Mouse (Mus musculus): ENCODE measurements around the gene Syngr3. TPM values are rescaled to one million over a fixed set of nuclear protein-coding genes. Genes with fewer than 3 reads are reported as not detected.
"Not testable (repeated sequence)": the region's sequence is repeated elsewhere in the genome, so short reads cannot be mapped to it uniquely, and the experiment has no call there.

Syngr3 gene
- polyA plus RNA-seq, 1 experiment from 2014 or later = 8.4 TPM

DNA sequence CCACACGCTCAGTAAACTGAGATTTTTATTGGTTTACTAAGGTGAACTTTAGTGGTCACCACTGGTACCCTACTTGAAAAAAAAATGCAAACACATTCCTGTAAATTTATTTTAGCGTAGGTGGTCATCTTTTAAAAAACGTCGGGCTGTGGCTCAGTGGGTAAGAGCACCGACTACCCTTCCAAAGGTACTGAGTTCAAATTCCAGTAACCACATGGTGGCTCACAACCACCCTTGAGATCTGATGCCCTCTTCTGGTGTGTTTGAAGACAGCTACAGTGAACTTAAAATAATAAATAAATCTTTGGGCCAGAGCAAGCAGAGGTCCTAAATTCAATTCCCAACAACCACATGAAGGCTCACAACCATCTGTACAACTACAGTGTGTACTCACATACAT is 29.2 kb upstream of the Syngr3 start:
- not testable (repeated sequence) for H3K27me3 ChIP-seq; H3K9me3 ChIP-seq; ATAC-seq (ENCODE audit: insufficient number of reproducible peaks, insufficient read depth, low FRiP score, low TSS enrichment)
- peak overlapping the region; percentile 87 for H3K9ac ChIP-seq
- peak overlapping the region; percentile 84 for H3K4me3 ChIP-seq
- H3K4me1 ChIP-seq = peaks cover 29% of the 10 kb centered on the region
- peak overlapping the region; percentile 81; the same call in 1 of the 2 replicates for H3K27ac ChIP-seq
- peak overlapping the region; percentile 66 for H3K4me2 ChIP-seq (replicated peaks)
- WGBS = 63% methylated on average over 5 of the region's 5 CpGs
- peaks cover 45% of the 10 kb centered on the region for H3K36me3 ChIP-seq

DNA sequence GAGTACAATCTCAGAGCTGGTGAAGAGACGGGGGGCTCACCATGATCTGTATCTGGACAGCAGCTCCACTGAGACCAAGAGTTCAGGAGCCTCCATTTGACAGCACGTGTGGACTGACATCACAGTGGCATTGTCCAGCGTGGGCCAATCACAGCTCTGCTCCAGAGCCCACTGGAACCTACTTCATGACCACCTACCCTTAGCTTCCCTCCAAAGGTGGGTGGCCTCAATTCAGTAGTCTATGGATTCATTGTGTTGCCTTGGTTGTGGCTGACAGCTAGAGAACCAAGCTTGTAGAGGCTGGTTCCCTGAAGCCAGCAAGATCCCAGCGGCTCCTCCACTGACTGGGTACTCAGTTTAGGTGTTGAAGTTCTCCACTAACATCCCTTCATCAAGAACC is 28.2 kb upstream of the Syngr3 start, which contains the start of the genes Rnf151 and Rps2:
Gene Rnf151 (minus strand): TSS at position 121 of the 400 bp plus-strand sequence.
Gene Rps2 (plus strand): TSS at position 174 of the 400 bp plus-strand sequence.
- Histone ChIP-seq H3K9ac (peak within 1 kb of the TSS; percentile 87), H3K36me3 (peaks cover 45% of the 10 kb centered on the region), H3K4me2 (replicated peaks) (peak within 1 kb of the TSS; percentile 66), H3K27ac (no peak within 1 kb of the TSS), H3K9me3 (no peaks in the 10 kb centered on the region), H3K4me1 (peaks cover 23% of the 10 kb centered on the region), H3K4me3 (peak within 1 kb of the TSS; percentile 84), H3K27me3 (no peaks in the 10 kb centered on the region)
- no peak for ATAC-seq (ENCODE audit: insufficient number of reproducible peaks, insufficient read depth, low FRiP score, low TSS enrichment)
- 84% methylated on average over 4 of the region's 4 CpGs for WGBS

DNA sequence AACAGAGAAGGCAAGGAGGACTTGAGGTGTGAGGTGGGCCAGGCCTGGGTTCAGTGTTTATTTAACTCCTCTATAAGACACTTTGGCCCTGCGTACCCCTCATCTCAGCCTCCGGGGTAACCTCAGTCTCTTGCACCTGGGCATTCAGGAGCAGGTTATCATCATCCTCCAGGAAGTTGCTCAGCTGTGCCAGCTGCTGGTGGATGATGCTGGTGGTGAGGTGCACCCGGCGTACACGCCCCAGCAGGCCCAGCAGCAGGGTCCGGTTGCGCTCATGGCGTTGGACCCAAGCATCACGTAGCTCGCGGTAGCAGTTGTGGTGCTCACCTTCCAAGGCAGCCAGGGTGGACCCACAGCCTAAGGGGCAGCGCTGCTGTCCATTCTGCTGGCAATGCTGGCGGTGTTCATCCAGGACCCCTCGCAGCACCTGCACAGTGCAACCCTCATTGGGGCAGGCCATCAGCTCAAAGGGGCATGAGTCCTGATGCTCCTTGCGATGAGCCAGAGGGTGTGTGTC is 26.5 kb upstream of the Syngr3 start:
- Histone ChIP-seq H3K9ac (no peak overlapping the region), H3K27me3 (no peaks in the 10 kb centered on the region), H3K4me1 (peaks cover 9% of the 10 kb centered on the region), H3K4me2 (replicated peaks) (no peak overlapping the region), H3K36me3 (peaks cover 31% of the 10 kb centered on the region), H3K4me3 (no peak overlapping the region), H3K27ac (no peak overlapping the region), H3K9me3 (no peaks in the 10 kb centered on the region)
- 97% methylated on average over 15 of the region's 15 CpGs for WGBS
- ATAC-seq (ENCODE audit: insufficient number of reproducible peaks, insufficient read depth, low FRiP score, low TSS enrichment) = no peak

- Histone ChIP-seq H3K27ac (no peak overlapping the region), H3K4me1 (peaks cover 7% of the 10 kb centered on the region; the same call in 1 of the 2 replicates), H3K9me3 (no peaks in the 10 kb centered on the region), H3K4me2 (replicated peaks) (no peak overlapping the region), H3K4me3 (no peak overlapping the region), H3K36me3 (peaks cover 27% of the 10 kb centered on the region), H3K9ac (no peak overlapping the region), H3K27me3 (no peaks in the 10 kb centered on the region)
- no peak for ATAC-seq (ENCODE audit: insufficient number of reproducible peaks, insufficient read depth, low FRiP score, low TSS enrichment)
- WGBS = 83% methylated on average over 6 of the region's 6 CpGs
Measured at GRCm38 (mm10) chr17:24715556-24715955, 25.8 kb upstream of the Syngr3 start.

DNA sequence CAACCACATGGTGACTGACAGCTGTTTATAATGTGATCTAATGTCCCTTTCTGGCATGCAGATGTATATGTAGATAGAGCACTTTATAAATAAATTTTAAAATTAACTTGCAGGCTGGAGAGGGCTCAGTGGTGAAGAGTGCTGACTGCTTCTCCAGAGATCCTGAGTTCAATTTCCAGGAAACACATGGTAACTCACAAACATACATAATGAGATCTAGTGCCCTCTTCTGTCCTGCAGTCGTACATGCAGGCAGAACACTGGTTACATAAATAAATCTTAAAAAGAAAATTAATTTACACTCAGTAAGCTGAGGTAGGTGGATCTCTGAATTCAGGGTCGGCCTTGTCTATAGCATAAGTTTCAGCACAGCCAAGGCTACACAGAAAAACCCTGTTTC is 18.9 kb upstream of the Syngr3 start:
- WGBS = 34% methylated on average over 2 of the region's 2 CpGs
- Histone ChIP-seq H3K27ac (no peak overlapping the region), H3K4me1 (peaks cover 11% of the 10 kb centered on the region), H3K36me3 (peaks cover 19% of the 10 kb centered on the region), H3K4me3 (no peak overlapping the region), H3K4me2 (replicated peaks) (no peak overlapping the region), H3K9me3 (no peaks in the 10 kb centered on the region), H3K9ac (no peak overlapping the region), H3K27me3 (no peaks in the 10 kb centered on the region)
- ATAC-seq (ENCODE audit: insufficient number of reproducible peaks, insufficient read depth, low FRiP score, low TSS enrichment) = no peak

GRCm38 (mm10) chr17:24707801-24708425 is 18.2 kb upstream of the Syngr3 start:
- no peak for ATAC-seq (ENCODE audit: insufficient number of reproducible peaks, insufficient read depth, low FRiP score, low TSS enrichment)

DNA sequence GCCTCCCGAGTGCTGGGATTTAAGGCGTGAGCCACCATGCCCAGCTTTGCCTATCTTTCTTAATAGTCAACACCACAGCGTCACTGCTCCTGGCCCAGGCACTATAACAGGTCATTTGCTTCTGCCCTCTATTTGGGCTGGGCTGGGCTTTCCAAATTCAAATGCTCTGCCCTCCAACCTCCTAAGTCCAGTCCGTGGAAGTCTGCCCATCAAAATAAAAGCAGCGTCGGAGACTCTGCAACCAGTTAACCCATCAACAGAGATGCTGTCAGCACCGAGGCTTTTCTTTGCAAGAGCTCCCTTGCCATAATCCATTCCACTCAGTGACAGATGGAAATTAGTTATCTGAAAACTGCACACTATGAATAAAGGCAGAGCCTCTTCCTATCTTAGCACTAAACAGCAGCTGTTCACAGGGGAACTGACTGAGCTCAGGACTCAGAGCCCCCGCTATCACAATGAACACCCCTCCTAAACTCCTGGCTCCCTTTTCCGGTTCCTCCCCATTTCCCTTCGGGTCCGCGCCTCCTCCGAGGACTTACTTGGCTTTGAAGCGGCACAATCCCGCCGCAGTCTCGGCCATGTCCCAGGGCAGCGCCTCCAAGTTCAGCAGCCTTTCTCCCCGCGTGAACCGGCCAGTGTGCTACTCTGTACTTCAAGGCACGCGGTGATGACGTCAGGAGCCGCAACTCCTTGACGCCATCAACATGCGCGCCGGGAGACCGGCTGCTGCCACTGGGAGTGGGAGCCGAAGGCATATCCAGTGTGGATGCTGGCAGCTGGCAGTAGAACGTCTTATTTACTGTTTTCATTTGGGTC is 17.4 kb upstream of the Syngr3 start, which contains the start of gene Tbl3:
Gene Tbl3 (minus strand): TSS at position 679 of the 819 bp plus-strand sequence.
- no peaks in the 10 kb centered on the region for H3K9me3 ChIP-seq
- H3K4me3 ChIP-seq = peak within 1 kb of the TSS; percentile 82
- H3K9ac ChIP-seq = peak within 1 kb of the TSS; percentile 71
- H3K27ac ChIP-seq = peak within 1 kb of the TSS; percentile 71
- peaks cover 28% of the 10 kb centered on the region for H3K36me3 ChIP-seq
- H3K27me3 ChIP-seq = no peaks in the 10 kb centered on the region
- 3% methylated on average over 32 of the region's 32 CpGs for WGBS
- H3K4me2 ChIP-seq (replicated peaks) = peak within 1 kb of the TSS; percentile 71
- ATAC-seq (ENCODE audit: insufficient number of reproducible peaks, insufficient read depth, low FRiP score, low TSS enrichment) = peak; percentile 72; the same call in 1 of the 2 replicates
- H3K4me1 ChIP-seq = peaks cover 11% of the 10 kb centered on the region

More at GRCm38 (mm10) chr17:24707801-24708425, 18.2 kb upstream of the Syngr3 start:
- no peaks in the 10 kb centered on the region for H3K27me3 ChIP-seq
- WGBS = 6% methylated on average over 24 of the region's 24 CpGs
- H3K4me1 ChIP-seq = peaks cover 11% of the 10 kb centered on the region
- H3K36me3 ChIP-seq = peaks cover 22% of the 10 kb centered on the region
- peak overlapping the region; percentile 71 for H3K4me2 ChIP-seq (replicated peaks)
- H3K9me3 ChIP-seq = no peaks in the 10 kb centered on the region
- peak overlapping the region; percentile 71 for H3K27ac ChIP-seq
- H3K4me3 ChIP-seq = peak overlapping the region; percentile 82
- H3K9ac ChIP-seq = peak overlapping the region; percentile 71

DNA sequence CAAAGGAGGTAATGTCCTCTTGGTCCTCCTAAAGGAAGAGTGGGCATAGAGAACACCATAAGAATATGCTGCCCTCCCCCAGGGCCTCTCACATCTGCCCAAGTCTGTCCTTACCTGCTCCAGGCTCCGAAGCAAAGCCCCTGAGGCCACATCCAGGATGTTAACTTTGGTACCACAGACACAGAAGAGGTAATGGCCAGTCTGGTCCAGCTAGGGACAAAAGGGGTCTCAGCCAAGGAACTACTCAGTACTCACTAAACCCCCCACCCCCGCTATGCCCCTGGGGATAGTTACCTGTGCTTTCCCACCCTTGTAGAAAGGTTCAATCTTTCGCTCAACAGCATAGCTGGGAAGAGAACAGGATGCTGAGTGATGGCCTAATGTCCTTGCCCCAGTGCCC is 16.1 kb upstream of the Syngr3 start:
- peaks cover 11% of the 10 kb centered on the region for H3K4me1 ChIP-seq
- no peak overlapping the region for H3K27ac ChIP-seq
- no peaks in the 10 kb centered on the region for H3K27me3 ChIP-seq
- H3K4me3 ChIP-seq = 0 out of 2 replicates have a peak overlapping the region, but pooled peaks have one; percentile 82
- no peaks in the 10 kb centered on the region for H3K9me3 ChIP-seq
- ATAC-seq (ENCODE audit: insufficient number of reproducible peaks, insufficient read depth, low FRiP score, low TSS enrichment) = no peak
- WGBS = 95% methylated on average over 3 of the region's 3 CpGs
- peaks cover 42% of the 10 kb centered on the region for H3K36me3 ChIP-seq
- no peak overlapping the region for H3K9ac ChIP-seq
- H3K4me2 ChIP-seq (replicated peaks) = peak overlapping the region; percentile 71; the same call in 1 of the 2 replicates

DNA sequence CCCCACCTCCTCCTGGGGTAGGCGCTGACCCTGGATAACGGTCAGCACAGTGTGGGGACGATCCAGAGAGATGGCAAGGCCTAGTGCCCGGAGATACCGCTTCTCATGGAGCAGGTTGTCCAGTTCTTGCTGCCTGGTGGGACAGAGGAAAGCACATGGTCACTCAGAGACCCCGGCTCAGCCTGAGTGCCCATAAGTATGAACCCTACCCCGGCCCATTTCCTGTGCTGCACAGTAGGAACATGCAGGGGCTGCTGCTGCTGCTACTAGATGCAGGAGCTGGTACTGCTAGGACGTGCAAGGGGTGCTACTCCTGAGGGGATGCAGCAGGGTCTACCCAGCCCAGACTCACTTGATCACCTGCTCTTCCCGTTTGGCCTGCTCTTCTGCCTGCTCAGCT is 11.5 kb upstream of the Syngr3 start:
- no peak overlapping the region for H3K4me3 ChIP-seq

DNA sequence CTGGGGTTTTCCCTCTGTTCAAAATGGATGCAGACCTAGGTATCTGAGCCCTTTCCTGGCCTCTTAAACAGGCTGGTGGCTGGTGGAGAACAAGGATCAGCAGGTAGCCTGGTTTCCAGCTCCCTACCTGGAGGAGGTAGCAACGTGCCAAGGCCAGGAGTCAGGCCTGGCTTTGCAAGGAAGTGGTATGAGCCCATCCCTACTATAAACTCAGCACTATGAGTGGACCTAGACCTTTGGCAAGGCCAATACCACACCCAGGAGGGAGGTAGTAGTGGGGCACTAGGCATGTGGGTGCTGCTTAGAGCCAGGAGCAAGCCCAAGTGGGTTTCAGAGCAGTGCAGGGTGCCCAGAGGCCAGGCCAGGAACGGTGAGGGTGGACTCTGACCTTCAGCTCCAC is 9.7 kb upstream of the Syngr3 start:
- Histone ChIP-seq H3K4me1 (peaks cover 21% of the 10 kb centered on the region), H3K4me2 (replicated peaks) (no peak overlapping the region), H3K27me3 (no peaks in the 10 kb centered on the region), H3K27ac (no peak overlapping the region), H3K9me3 (no peaks in the 10 kb centered on the region), H3K4me3 (0 out of 2 replicates have a peak overlapping the region, but pooled peaks have one; percentile 2), H3K36me3 (peaks cover 46% of the 10 kb centered on the region), H3K9ac (no peak overlapping the region)
- 80% methylated on average over 2 of the region's 2 CpGs for WGBS
- ATAC-seq (ENCODE audit: insufficient number of reproducible peaks, insufficient read depth, low FRiP score, low TSS enrichment) = no peak

More for the DNA sequence above, 11.5 kb upstream of the Syngr3 start:
- no peaks in the 10 kb centered on the region for H3K27me3 ChIP-seq
- H3K27ac ChIP-seq = no peak overlapping the region
- WGBS = 95% methylated on average over 9 of the region's 9 CpGs
- no peak overlapping the region for H3K4me2 ChIP-seq (replicated peaks)
- H3K9me3 ChIP-seq = no peaks in the 10 kb centered on the region
- no peak overlapping the region for H3K9ac ChIP-seq
- no peak for ATAC-seq (ENCODE audit: insufficient number of reproducible peaks, insufficient read depth, low FRiP score, low TSS enrichment)
- H3K36me3 ChIP-seq = peaks cover 57% of the 10 kb centered on the region
- H3K4me1 ChIP-seq = peaks cover 18% of the 10 kb centered on the region

GRCm38 (mm10) chr17:24698715-24699114 is 9.0 kb upstream of the Syngr3 start:
- whole genome bisulfite sequencing = 64% methylated on average over 9 of the region's 9 CpGs
- Histone ChIP-seq H3K4me3 (no peak overlapping the region), H3K27ac (no peak overlapping the region), H3K36me3 (peaks cover 39% of the 10 kb centered on the region), H3K27me3 (no peaks in the 10 kb centered on the region), H3K4me2 (replicated peaks) (0 out of 2 replicates have a peak overlapping the region, but pooled peaks have one; percentile 4), H3K9ac (no peak overlapping the region), H3K9me3 (no peaks in the 10 kb centered on the region), H3K4me1 (peaks cover 21% of the 10 kb centered on the region)
- no peak for ATAC-seq (ENCODE audit: insufficient number of reproducible peaks, insufficient read depth, low FRiP score, low TSS enrichment)

Data from embryonic facial prominence, embryonic 12.5 days (tissue).